Mouse (Mus musculus): ENCODE data around the gene Nanp. TPM values are rescaled to one million over a fixed set of nuclear protein-coding genes. Genes with fewer than 3 reads are reported as not detected.

Gene Nanp
- polyA plus RNA-seq, 1 experiment from 2014 or later: 20.8 TPM

- no peak overlapping the region for H3K27ac ChIP-seq (ENCODE audit: low read length)
- 96% methylated on average over 1 of the region's 1 CpGs for WGBS
Observed at GRCm38 (mm10) chr2:151037292-151037691, 1.9 kb downstream of the Nanp start.

GRCm38 (mm10) chr2:151036721-151037120 lies 2.5 kb downstream of the Nanp start:
- no peak overlapping the region for H3K27ac ChIP-seq (ENCODE audit: low read length)
- H3K27me3 ChIP-seq (replicated peaks; ENCODE audit: insufficient read depth, low read length): no peaks in the 10 kb centered on the region
- H3K36me3 ChIP-seq (ENCODE audit: insufficient read depth, low read length): no peaks in the 10 kb centered on the region
- no peak overlapping the region for H3K4me3 ChIP-seq (ENCODE audit: low read depth, low read length)
- no peak overlapping the region; the same call in 1 of the 2 replicates for H3K9ac ChIP-seq (replicated peaks; ENCODE audit: low read depth)
- peaks cover 11% of the 10 kb centered on the region; the same call in 1 of the 2 replicates for H3K4me1 ChIP-seq (ENCODE audit: insufficient read depth, low read depth, low read length)
- 85% methylated on average over 2 of the region's 2 CpGs for WGBS
- DNase-seq (ENCODE audit: low spot score): no peak
- no peaks in the 10 kb centered on the region for H3K9me3 ChIP-seq (ENCODE audit: low read length)
- ATAC-seq: no peak
- H3K4me2 ChIP-seq (replicated peaks; ENCODE audit: low read depth, low read length): no peak overlapping the region
- no peak for TF ChIP-seq EP300 (IDR thresholded peaks at IDR 0.05)
- TF ChIP-seq CTCF (IDR thresholded peaks at IDR 0.05): no peak

More at GRCm38 (mm10) chr2:151037292-151037691, 1.9 kb downstream of the Nanp start:
- Histone ChIP-seq H3K4me3 (ENCODE audit: low read depth, low read length) (no peak overlapping the region), H3K4me1 (ENCODE audit: insufficient read depth, low read depth, low read length) (peaks cover 11% of the 10 kb centered on the region; the same call in 1 of the 2 replicates), H3K4me2 (replicated peaks; ENCODE audit: low read depth, low read length) (no peak overlapping the region), H3K9me3 (ENCODE audit: low read length) (no peaks in the 10 kb centered on the region), H3K36me3 (ENCODE audit: insufficient read depth, low read length) (no peaks in the 10 kb centered on the region), H3K9ac (replicated peaks; ENCODE audit: low read depth) (no peak overlapping the region), H3K27me3 (replicated peaks; ENCODE audit: insufficient read depth, low read length) (no peaks in the 10 kb centered on the region)
- DNase-seq (ENCODE audit: low spot score): no peak
- TF ChIP-seq CTCF (IDR thresholded peaks at IDR 0.05) (no peak), EP300 (IDR thresholded peaks at IDR 0.05) (no peak)
- ATAC-seq: no peak

- H3K4me3 ChIP-seq (ENCODE audit: low read depth, low read length): no peak overlapping the region
- no peak for DNase-seq (ENCODE audit: low spot score)
- H3K27me3 ChIP-seq (replicated peaks; ENCODE audit: insufficient read depth, low read length): no peaks in the 10 kb centered on the region
- H3K9me3 ChIP-seq (ENCODE audit: low read length): no peaks in the 10 kb centered on the region
- ATAC-seq: no peak
- WGBS: 94% methylated on average over 3 of the region's 3 CpGs
- H3K36me3 ChIP-seq (ENCODE audit: insufficient read depth, low read length): no peaks in the 10 kb centered on the region
- no peak overlapping the region for H3K9ac ChIP-seq (replicated peaks; ENCODE audit: low read depth)
- H3K4me1 ChIP-seq (ENCODE audit: insufficient read depth, low read depth, low read length): peaks cover 11% of the 10 kb centered on the region; the same call in 1 of the 2 replicates
- H3K27ac ChIP-seq (ENCODE audit: low read length): no peak overlapping the region
- no peak overlapping the region for H3K4me2 ChIP-seq (replicated peaks; ENCODE audit: low read depth, low read length)
- TF ChIP-seq CTCF (IDR thresholded peaks at IDR 0.05): no peak
- TF ChIP-seq EP300 (IDR thresholded peaks at IDR 0.05): no peak
Observed at GRCm38 (mm10) chr2:151034435-151034834, 4.8 kb downstream of the Nanp start.

DNA sequence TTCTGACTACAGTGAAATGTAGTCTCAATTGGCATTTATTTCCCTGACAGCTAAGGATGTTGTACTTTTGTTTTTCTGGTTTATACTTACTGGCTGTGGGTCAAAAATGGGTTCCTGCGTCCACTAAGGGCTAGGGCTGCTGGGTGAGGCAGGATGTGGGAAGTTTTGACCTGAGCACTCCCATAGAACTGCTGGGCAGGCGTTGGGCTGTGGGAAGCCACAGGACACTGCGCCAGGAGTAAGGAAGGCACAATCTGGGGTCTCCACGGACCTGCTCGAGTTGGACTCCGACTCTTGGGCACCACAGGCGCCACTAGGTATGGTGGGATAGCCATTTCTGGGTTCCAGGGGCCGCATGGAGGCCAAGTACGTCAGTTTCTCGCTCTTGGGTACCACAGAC lies 18.0 kb downstream of the Nanp start:
- Histone ChIP-seq H3K4me2 (replicated peaks; ENCODE audit: low read depth, low read length) (no peak overlapping the region), H3K36me3 (ENCODE audit: insufficient read depth, low read length) (no peaks in the 10 kb centered on the region), H3K27ac (ENCODE audit: low read length) (no peak overlapping the region), H3K27me3 (replicated peaks; ENCODE audit: insufficient read depth, low read length) (no peaks in the 10 kb centered on the region), H3K4me1 (ENCODE audit: insufficient read depth, low read depth, low read length) (no peaks in the 10 kb centered on the region), H3K4me3 (ENCODE audit: low read depth, low read length) (no peak overlapping the region), H3K9ac (replicated peaks; ENCODE audit: low read depth) (no peak overlapping the region), H3K9me3 (ENCODE audit: low read length) (no peaks in the 10 kb centered on the region)
- WGBS: 85% methylated on average over 10 of the region's 10 CpGs
- ATAC-seq (no peak), DNase-seq (ENCODE audit: low spot score) (no peak)
- TF ChIP-seq CTCF (IDR thresholded peaks at IDR 0.05) (no peak), EP300 (IDR thresholded peaks at IDR 0.05) (no peak)

GRCm38 (mm10) chr2:151015316-151015715 lies 23.9 kb downstream of the Nanp start:
- TF ChIP-seq EP300 (IDR thresholded peaks at IDR 0.05): no peak
- no peak for TF ChIP-seq CTCF (IDR thresholded peaks at IDR 0.05)
- Histone ChIP-seq H3K9me3 (ENCODE audit: low read length) (no peaks in the 10 kb centered on the region), H3K36me3 (ENCODE audit: insufficient read depth, low read length) (no peaks in the 10 kb centered on the region), H3K4me1 (ENCODE audit: insufficient read depth, low read depth, low read length) (no peaks in the 10 kb centered on the region), H3K27me3 (replicated peaks; ENCODE audit: insufficient read depth, low read length) (no peaks in the 10 kb centered on the region), H3K4me2 (replicated peaks; ENCODE audit: low read depth, low read length) (no peak overlapping the region), H3K4me3 (ENCODE audit: low read depth, low read length) (no peak overlapping the region), H3K27ac (ENCODE audit: low read length) (no peak overlapping the region), H3K9ac (replicated peaks; ENCODE audit: low read depth) (no peak overlapping the region)
- DNase-seq (ENCODE audit: low spot score): no peak
- no peak for ATAC-seq
- 87% methylated on average over 2 of the region's 2 CpGs for WGBS

- Histone ChIP-seq H3K4me1 (ENCODE audit: insufficient read depth, low read depth, low read length) (peaks cover 5% of the 10 kb centered on the region; the same call in 1 of the 2 replicates), H3K4me3 (ENCODE audit: low read depth, low read length) (no peak overlapping the region), H3K36me3 (ENCODE audit: insufficient read depth, low read length) (no peaks in the 10 kb centered on the region), H3K9ac (replicated peaks; ENCODE audit: low read depth) (no peak overlapping the region), H3K9me3 (ENCODE audit: low read length) (no peaks in the 10 kb centered on the region), H3K27me3 (replicated peaks; ENCODE audit: insufficient read depth, low read length) (0 out of 2 replicates have a peak, but pooled peaks cover 3% of the 10 kb centered on the region), H3K27ac (ENCODE audit: low read length) (no peak overlapping the region), H3K4me2 (replicated peaks; ENCODE audit: low read depth, low read length) (no peak overlapping the region)
- ATAC-seq: no peak
- no peak for DNase-seq (ENCODE audit: low spot score)
- TF ChIP-seq CTCF (IDR thresholded peaks at IDR 0.05) (no peak), EP300 (IDR thresholded peaks at IDR 0.05) (no peak)
- WGBS: 60% methylated on average over 1 of the region's 1 CpGs
Observed at GRCm38 (mm10) chr2:151011273-151011672, 27.9 kb downstream of the Nanp start.

All from lung, postnatal 0 days (tissue).